Mouse (Mus musculus): ENCODE measurements around the gene Minpp1.

DNA sequence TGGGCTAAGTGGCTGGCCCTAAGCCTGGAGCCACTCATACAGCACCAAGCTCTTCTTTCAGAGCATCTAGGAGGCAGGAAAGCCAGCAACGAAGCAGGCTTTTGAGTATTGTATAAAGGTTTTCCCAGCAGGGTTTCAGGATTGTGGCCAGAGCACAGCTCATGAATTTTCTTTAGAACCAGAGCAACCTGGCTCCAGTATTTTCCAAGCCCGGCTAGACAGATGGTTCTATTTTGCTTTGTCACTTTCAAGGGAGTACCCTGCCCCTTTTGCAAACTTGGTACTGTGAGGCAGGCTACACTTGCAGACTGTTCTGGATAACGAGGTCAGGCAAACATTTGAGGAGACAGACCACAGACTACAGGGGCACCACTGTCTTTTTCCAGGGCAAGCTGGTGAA, 69.7 kb downstream of the Minpp1 start:
- TF ChIP-seq CTCF (conservative IDR thresholded peaks at IDR 0.05; ENCODE audit: low read length) (no peak), NANOG (IDR thresholded peaks at IDR 0.05; ENCODE audit: borderline replicate concordance, low read length) (no peak), POU5F1 (IDR thresholded peaks at IDR 0.05; ENCODE audit: borderline replicate concordance, low read length) (no peak)

All from E14TG2a.4 (cell line).